Mouse (Mus musculus): ENCODE data around the gene Ifnl2. TPM values are rescaled to one million over a fixed set of nuclear protein-coding genes. Genes with fewer than 3 reads are reported as not detected.

Gene Ifnl2
- not detected for polyA plus RNA-seq (2014; fragmentation: Illumina TruSeq; extraction: RNeasy Lipid Tissue Mini Kit (QIAGEN cat#74804); ENCODE audit: low read depth, low replicate concordance)

GRCm38 (mm10) chr7:28510405-28510974, at the start of gene Ifnl2:
Ifnl2 (minus strand) TSS chr7:28510455.

GRCm38 (mm10) chr7:28547154-28547553, 36.9 kb upstream of the Ifnl2 start, which contains the start of gene Nccrp1:
Nccrp1 (minus strand) TSS chr7:28547254.

GRCm38 (mm10) chr7:28540526-28540925, 30.3 kb upstream of the Ifnl2 start, which contains the start of gene Sycn:
Sycn (plus strand) TSS chr7:28540885.

GRCm38 (mm10) chr7:28522536-28522935, 12.3 kb upstream of the Ifnl2 start, which contains the start of gene Ifnl3:
Ifnl3 (plus strand) TSS chr7:28522836.

Other genes with a start within 250 kb of the Ifnl2 start
- gene Eid2, start 242.6 kb downstream of the Ifnl2 start, polyA plus RNA-seq (2014; fragmentation: Illumina TruSeq; extraction: RNeasy Lipid Tissue Mini Kit (QIAGEN cat#74804); ENCODE audit: low read depth, low replicate concordance) = 3.2 TPM
- gene Eid2b, start 232.7 kb downstream of the Ifnl2 start, polyA plus RNA-seq (2014; fragmentation: Illumina TruSeq; extraction: RNeasy Lipid Tissue Mini Kit (QIAGEN cat#74804); ENCODE audit: low read depth, low replicate concordance) = 7.4 TPM
- gene Selenov, start 219.3 kb downstream of the Ifnl2 start, polyA plus RNA-seq (2014; fragmentation: Illumina TruSeq; extraction: RNeasy Lipid Tissue Mini Kit (QIAGEN cat#74804); ENCODE audit: low read depth, low replicate concordance) = not detected
- gene Dll3, start 208.2 kb downstream of the Ifnl2 start, polyA plus RNA-seq (2014; fragmentation: Illumina TruSeq; extraction: RNeasy Lipid Tissue Mini Kit (QIAGEN cat#74804); ENCODE audit: low read depth, low replicate concordance) = not detected
- 5.8 TPM for gene Timm50, start 198.4 kb downstream of the Ifnl2 start, polyA plus RNA-seq (2014; fragmentation: Illumina TruSeq; extraction: RNeasy Lipid Tissue Mini Kit (QIAGEN cat#74804); ENCODE audit: low read depth, low replicate concordance)
- 26.6 TPM for gene Supt5, start 171.7 kb downstream of the Ifnl2 start, polyA plus RNA-seq (2014; fragmentation: Illumina TruSeq; extraction: RNeasy Lipid Tissue Mini Kit (QIAGEN cat#74804); ENCODE audit: low read depth, low replicate concordance)
- gene Rps16, start 159.8 kb downstream of the Ifnl2 start, polyA plus RNA-seq (2014; fragmentation: Illumina TruSeq; extraction: RNeasy Lipid Tissue Mini Kit (QIAGEN cat#74804); ENCODE audit: low read depth, low replicate concordance) = 221 TPM
- gene Plekhg2, start 137.9 kb downstream of the Ifnl2 start, polyA plus RNA-seq (2014; fragmentation: Illumina TruSeq; extraction: RNeasy Lipid Tissue Mini Kit (QIAGEN cat#74804); ENCODE audit: low read depth, low replicate concordance) = 2.7 TPM
- 46.7 TPM for gene Zfp36, start 130.2 kb downstream of the Ifnl2 start, polyA plus RNA-seq (2014; fragmentation: Illumina TruSeq; extraction: RNeasy Lipid Tissue Mini Kit (QIAGEN cat#74804); ENCODE audit: low read depth, low replicate concordance)
- gene Med29, start 117.7 kb downstream of the Ifnl2 start, polyA plus RNA-seq (2014; fragmentation: Illumina TruSeq; extraction: RNeasy Lipid Tissue Mini Kit (QIAGEN cat#74804); ENCODE audit: low read depth, low replicate concordance) = 1.5 TPM
- 58.5 TPM for gene Paf1, start 117.5 kb downstream of the Ifnl2 start, polyA plus RNA-seq (2014; fragmentation: Illumina TruSeq; extraction: RNeasy Lipid Tissue Mini Kit (QIAGEN cat#74804); ENCODE audit: low read depth, low replicate concordance)
- gene Gmfg, start 73.0 kb downstream of the Ifnl2 start, polyA plus RNA-seq (2014; fragmentation: Illumina TruSeq; extraction: RNeasy Lipid Tissue Mini Kit (QIAGEN cat#74804); ENCODE audit: low read depth, low replicate concordance) = 17.7 TPM
- gene Lrfn1, start 58.5 kb downstream of the Ifnl2 start, polyA plus RNA-seq (2014; fragmentation: Illumina TruSeq; extraction: RNeasy Lipid Tissue Mini Kit (QIAGEN cat#74804); ENCODE audit: low read depth, low replicate concordance) = not detected
- not detected for gene Ifnl3, start 12.4 kb upstream of the Ifnl2 start, polyA plus RNA-seq (2014; fragmentation: Illumina TruSeq; extraction: RNeasy Lipid Tissue Mini Kit (QIAGEN cat#74804); ENCODE audit: low read depth, low replicate concordance)
- gene Sycn, start 30.4 kb upstream of the Ifnl2 start, polyA plus RNA-seq (2014; fragmentation: Illumina TruSeq; extraction: RNeasy Lipid Tissue Mini Kit (QIAGEN cat#74804); ENCODE audit: low read depth, low replicate concordance) = 2.4 TPM
- not detected for gene Nccrp1, start 36.8 kb upstream of the Ifnl2 start, polyA plus RNA-seq (2014; fragmentation: Illumina TruSeq; extraction: RNeasy Lipid Tissue Mini Kit (QIAGEN cat#74804); ENCODE audit: low read depth, low replicate concordance)
- gene Samd4b, start 87.7 kb upstream of the Ifnl2 start, polyA plus RNA-seq (2014; fragmentation: Illumina TruSeq; extraction: RNeasy Lipid Tissue Mini Kit (QIAGEN cat#74804); ENCODE audit: low read depth, low replicate concordance) = 11.5 TPM
- gene Pak4, start 87.7 kb upstream of the Ifnl2 start, polyA plus RNA-seq (2014; fragmentation: Illumina TruSeq; extraction: RNeasy Lipid Tissue Mini Kit (QIAGEN cat#74804); ENCODE audit: low read depth, low replicate concordance) = 3.4 TPM
- not detected for gene Acp7, start 120.9 kb upstream of the Ifnl2 start, polyA plus RNA-seq (2014; fragmentation: Illumina TruSeq; extraction: RNeasy Lipid Tissue Mini Kit (QIAGEN cat#74804); ENCODE audit: low read depth, low replicate concordance)
- gene Fbxo27, start 182.4 kb upstream of the Ifnl2 start, polyA plus RNA-seq (2014; fragmentation: Illumina TruSeq; extraction: RNeasy Lipid Tissue Mini Kit (QIAGEN cat#74804); ENCODE audit: low read depth, low replicate concordance) = not detected
- 1.5 TPM for gene Fbxo17, start 206.3 kb upstream of the Ifnl2 start, polyA plus RNA-seq (2014; fragmentation: Illumina TruSeq; extraction: RNeasy Lipid Tissue Mini Kit (QIAGEN cat#74804); ENCODE audit: low read depth, low replicate concordance)
- gene Mrps12, start 231.4 kb upstream of the Ifnl2 start, polyA plus RNA-seq (2014; fragmentation: Illumina TruSeq; extraction: RNeasy Lipid Tissue Mini Kit (QIAGEN cat#74804); ENCODE audit: low read depth, low replicate concordance) = 12.6 TPM
- not detected for gene Sars2, start 231.5 kb upstream of the Ifnl2 start, polyA plus RNA-seq (2014; fragmentation: Illumina TruSeq; extraction: RNeasy Lipid Tissue Mini Kit (QIAGEN cat#74804); ENCODE audit: low read depth, low replicate concordance)
- not detected for gene Ccer2, start 245.7 kb upstream of the Ifnl2 start, polyA plus RNA-seq (2014; fragmentation: Illumina TruSeq; extraction: RNeasy Lipid Tissue Mini Kit (QIAGEN cat#74804); ENCODE audit: low read depth, low replicate concordance)